Mouse (Mus musculus): ENCODE measurements around the gene Numbl.
"Not testable (repeated sequence)": the region's sequence is repeated elsewhere in the genome, so short reads cannot be mapped to it uniquely, and the experiment has no call there.

DNA sequence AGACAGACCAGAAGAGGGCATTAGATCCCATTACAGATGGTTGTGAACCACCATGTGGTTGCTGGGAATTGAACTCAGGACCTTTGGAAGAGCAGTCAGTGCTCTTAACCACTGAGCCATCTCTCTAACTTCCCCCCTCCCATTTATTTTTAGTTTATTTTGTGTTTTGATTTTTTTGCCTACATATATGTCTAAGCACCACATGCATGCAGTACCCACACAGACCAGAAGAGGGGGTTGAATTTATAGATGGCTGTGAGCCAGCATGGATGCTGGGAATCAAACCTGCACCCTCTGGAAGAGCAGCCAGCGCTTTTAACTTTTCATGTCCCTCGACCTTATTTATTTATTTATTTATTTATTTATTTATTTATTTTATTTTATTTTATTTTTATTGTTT, 14.1 kb upstream of the Numbl start:
- not testable (repeated sequence) for TF ChIP-seq CEBPB (IDR thresholded peaks at IDR 0.05; ENCODE audit: low read depth); CTCF (IDR thresholded peaks at IDR 0.05; ENCODE audit: control insufficient read depth, insufficient read depth, insufficient read length); MAX (IDR thresholded peaks at IDR 0.05); MYOD1 (IDR thresholded peaks at IDR 0.05; ENCODE audit: control insufficient read depth, insufficient read length, low read depth); USF1 (IDR thresholded peaks at IDR 0.05; ENCODE audit: low read depth); MYOG (IDR thresholded peaks at IDR 0.05; ENCODE audit: control insufficient read depth, extremely low read depth, insufficient read length); FOSL1 (IDR thresholded peaks at IDR 0.05; ENCODE audit: insufficient read depth, low read length, poor library complexity, severe bottlenecking)
